In genomic region chr8:93495330-93495729, GRCm38 (mm10) we compare ENCODE assay signal across 8 mouse cellular contexts. TPM values are rescaled to one million over a fixed set of nuclear protein-coding genes. Genes with fewer than 3 reads are reported as not detected.
DNase-seq lines count a peak whose midpoint lies in the region; ATAC-seq lines count a peak whose summit lies in the region.

No protein-coding gene starts in this region.

- H3K27ac ChIP-seq in midbrain, embryonic 10.5 days (replicated peaks), result no peak overlapping the region
- no peak overlapping the region for H3K27ac ChIP-seq in midbrain, embryonic 16.5 days (ENCODE audit: low read length)
- H3K27ac ChIP-seq in limb, embryonic 10.5 days, result no peak overlapping the region

- 21% methylated on average over 6 of the region's 6 CpGs for WGBS in midbrain, embryonic 10.5 days
- 24% methylated on average over 6 of the region's 6 CpGs for WGBS in midbrain, embryonic 16.5 days
- 18% methylated on average over 6 of the region's 6 CpGs for WGBS in limb, embryonic 10.5 days

- DNase-seq in midbrain, embryonic 10.5 days (ENCODE audit: low spot score), result peak; percentile 58
- DNase-seq in adrenal gland, adult 2 months, result peak; percentile 18
- DNase-seq in cerebellum, postnatal 25 days, result peak; percentile 68 to 81
- peak; percentile 28 for DNase-seq in hindlimb bud, embryonic 11.5 days (ENCODE audit: extremely low spot score, low read depth, low spot score)
- DNase-seq in limb, embryonic 10.5 days (ENCODE audit: low spot score), result peak; percentile 59
- peak; percentile 49 for DNase-seq in right cerebral cortex, postnatal 4 days
- no peak for DNase-seq in thymus, postnatal 0 days (ENCODE audit: low spot score)

- no peaks in the 10 kb centered on the region for H3K9me3 ChIP-seq in midbrain, embryonic 10.5 days (replicated peaks)
- no peaks in the 10 kb centered on the region for H3K9me3 ChIP-seq in midbrain, embryonic 16.5 days (replicated peaks; ENCODE audit: control insufficient read depth, low read length, poor library complexity, severe bottlenecking)
- H3K9me3 ChIP-seq in limb, embryonic 10.5 days (replicated peaks), result no peaks in the 10 kb centered on the region

- no peak overlapping the region for H3K4me3 ChIP-seq in midbrain, embryonic 10.5 days
- H3K4me3 ChIP-seq in midbrain, embryonic 16.5 days (ENCODE audit: low read depth, low read length), result no peak overlapping the region
- no peak overlapping the region for H3K4me3 ChIP-seq in limb, embryonic 10.5 days

- H3K36me3 ChIP-seq in midbrain, embryonic 10.5 days, result no peaks in the 10 kb centered on the region
- no peaks in the 10 kb centered on the region for H3K36me3 ChIP-seq in midbrain, embryonic 16.5 days (ENCODE audit: control insufficient read depth, insufficient read depth, low read length)
- no peaks in the 10 kb centered on the region for H3K36me3 ChIP-seq in limb, embryonic 10.5 days

- no peak for ATAC-seq in midbrain, embryonic 16.5 days

- peaks cover 35% of the 10 kb centered on the region for H3K4me1 ChIP-seq in midbrain, embryonic 10.5 days
- H3K4me1 ChIP-seq in midbrain, embryonic 16.5 days (ENCODE audit: control insufficient read depth, insufficient read depth, low read length), result no peaks in the 10 kb centered on the region; the same call in 1 of the 2 replicates
- no peaks in the 10 kb centered on the region for H3K4me1 ChIP-seq in limb, embryonic 10.5 days

- peaks cover 9% of the 10 kb centered on the region; the same call in 1 of the 2 replicates for H3K27me3 ChIP-seq in midbrain, embryonic 10.5 days (ENCODE audit: low read depth, poor library complexity, severe bottlenecking)
- H3K27me3 ChIP-seq in midbrain, embryonic 16.5 days (ENCODE audit: control insufficient read depth, insufficient read depth, low read depth, low read length), result no peaks in the 10 kb centered on the region
- no peaks in the 10 kb centered on the region for H3K27me3 ChIP-seq in limb, embryonic 10.5 days (ENCODE audit: low read depth, poor library complexity, severe bottlenecking)

- no peak overlapping the region for H3K4me2 ChIP-seq in midbrain, embryonic 16.5 days (ENCODE audit: low read length)

- no peak overlapping the region for H3K9ac ChIP-seq in midbrain, embryonic 16.5 days (ENCODE audit: low read depth, low read length)

RNA-seq across cellular contexts. Expression of gene Ces5a, which starts 40.3 kb away (rescaled TPM):
- polyA plus RNA-seq in midbrain, embryonic 10.5 days (2016; fragmentation: Nextera tagmentation; extraction: Ambion mirVana), result not detected in 2 replicates
- polyA plus RNA-seq in midbrain, embryonic 16.5 days (2015; fragmentation: Nextera tagmentation; extraction: Ambion mirVana), result 0.30 and 0.44 TPM in 2 replicates
- not detected for total RNA-seq in adrenal gland, adult 2 months (2021)
- polyA plus RNA-seq in adrenal gland, adult 2 months (2012; rRNA removed), result not detected in 2 replicates
- polyA plus RNA-seq in limb, embryonic 10.5 days (2016; fragmentation: Nextera tagmentation; extraction: Ambion mirVana), result not detected in 2 replicates
- polyA plus RNA-seq in thymus, postnatal 0 days (2015; fragmentation: Nextera tagmentation; extraction: Ambion mirVana), result 0.25 and 0.53 TPM in 2 replicates
